Mouse (Mus musculus): ENCODE measurements around the gene Wnt2b. TPM values are rescaled to one million over a fixed set of nuclear protein-coding genes. Genes with fewer than 3 reads are reported as not detected.

Wnt2b gene
- total RNA-seq, 2 experiments from 2014 or later = 0.23 to 0.52 TPM

Other genes with a start within 250 kb of the Wnt2b start
- under 1 TPM in 1 of 2 experiments, not detected in 1; 0.25 TPM for gene Ppm1j, start 180.9 kb downstream of the Wnt2b start, total RNA-seq (2021)
- not detected for gene Fam19a3, start 180.1 kb downstream of the Wnt2b start, total RNA-seq (2021)
- 10 to 100 TPM; 24.0 to 24.3 TPM for gene Rhoc, start 173.5 kb downstream of the Wnt2b start, total RNA-seq (2021)
- gene Mov10, start 143.4 kb downstream of the Wnt2b start, total RNA-seq (2021) = 10 to 100 TPM in 1 of 2 experiments, 1 to 10 TPM in 1; 8.4 to 12.9 TPM
- gene St7l, start 97.9 kb downstream of the Wnt2b start, total RNA-seq (2021) = 10 to 100 TPM; 39.7 to 50.1 TPM
- 10 to 100 TPM; 32.6 to 43.5 TPM for gene Capza1, start 97.4 kb downstream of the Wnt2b start, total RNA-seq (2021)
- 10 to 100 TPM; 27.1 to 27.5 TPM for gene Cttnbp2nl, start 91.2 kb upstream of the Wnt2b start, total RNA-seq (2021)
- gene 4930564D02Rik, start 104.9 kb upstream of the Wnt2b start, total RNA-seq (2021) = not detected